Mouse (Mus musculus) brown adipose tissue, adult 24 weeks (tissue): ENCODE results near the gene Ptpn3. TPM values are rescaled to one million over a fixed set of nuclear protein-coding genes. Genes with fewer than 3 reads are reported as not detected.
A peak's percentile ranks its signal among the peaks of the same experiment; 100 is the strongest.

Experiments used
- H3K27ac ChIP-seq: fragments of 200-500 bp; replicated peaks from 2 replicates; pipeline ENCODE4 v1.5.1; 2012; ENCODE audit warnings: low read depth, mild to moderate bottlenecking, low read length
- H3K4me1 ChIP-seq: fragments of 200-500 bp; 2 replicates; pipeline ENCODE4 v1.6.1; 2012; ENCODE audit warnings: low read length, mixed read lengths; ENCODE audit not compliant: control insufficient read depth, insufficient read depth, insufficient read length
- H3K4me3 ChIP-seq: fragments of 200-500 bp; 2 replicates; pipeline ENCODE4 v1.5.1; 2012; ENCODE audit warnings: low read depth, mild to moderate bottlenecking, low read length, moderate library complexity; ENCODE audit not compliant: insufficient read depth
- polyA plus RNA-seq: library from polyadenylated mRNA; stranded (reverse); fragments of >200 nt; gene quantifications from 2 replicates; pipeline ENCODE4 v1.2.4, GENCODE M21; 2012; ENCODE audit not compliant: missing spikeins, insufficient read depth, insufficient read length

Gene Ptpn3
- polyA plus RNA-seq, 1 experiment: 1.9 TPM

DNA sequence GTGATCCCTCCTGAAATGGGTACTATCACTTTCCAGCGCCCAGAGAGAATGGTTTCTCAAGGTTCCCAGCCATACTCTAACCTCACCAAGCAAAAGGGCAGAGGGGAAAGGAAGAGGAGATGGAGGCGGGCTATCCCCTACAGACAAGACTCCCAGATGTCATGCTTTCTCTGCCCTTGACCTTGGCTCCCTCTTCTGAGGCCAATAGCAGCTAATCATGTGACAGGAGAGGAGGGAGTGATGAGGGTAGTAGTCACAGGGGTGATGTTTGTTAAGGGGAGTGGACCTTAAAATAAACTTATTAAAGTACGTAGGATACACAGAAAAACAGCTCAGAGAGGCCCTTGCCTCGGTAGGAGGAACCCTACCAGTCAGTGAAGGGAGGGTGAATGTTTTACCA is 6.1 kb upstream of the Ptpn3 start:
- Histone ChIP-seq H3K27ac (no peak overlapping the region), H3K4me3 (no peak overlapping the region), H3K4me1 (no peaks in the 10 kb centered on the region; the same call in 1 of the 2 replicates)

- Histone ChIP-seq H3K4me1 (no peaks in the 10 kb centered on the region), H3K4me3 (no peak overlapping the region), H3K27ac (no peak overlapping the region)
Observed at GRCm38 (mm10) chr4:57306260-57306659, 4.6 kb upstream of the Ptpn3 start.

GRCm38 (mm10) chr4:57305644-57306043 is 4.0 kb upstream of the Ptpn3 start:
- Histone ChIP-seq H3K27ac (no peak overlapping the region), H3K4me3 (no peak overlapping the region), H3K4me1 (no peaks in the 10 kb centered on the region)

DNA sequence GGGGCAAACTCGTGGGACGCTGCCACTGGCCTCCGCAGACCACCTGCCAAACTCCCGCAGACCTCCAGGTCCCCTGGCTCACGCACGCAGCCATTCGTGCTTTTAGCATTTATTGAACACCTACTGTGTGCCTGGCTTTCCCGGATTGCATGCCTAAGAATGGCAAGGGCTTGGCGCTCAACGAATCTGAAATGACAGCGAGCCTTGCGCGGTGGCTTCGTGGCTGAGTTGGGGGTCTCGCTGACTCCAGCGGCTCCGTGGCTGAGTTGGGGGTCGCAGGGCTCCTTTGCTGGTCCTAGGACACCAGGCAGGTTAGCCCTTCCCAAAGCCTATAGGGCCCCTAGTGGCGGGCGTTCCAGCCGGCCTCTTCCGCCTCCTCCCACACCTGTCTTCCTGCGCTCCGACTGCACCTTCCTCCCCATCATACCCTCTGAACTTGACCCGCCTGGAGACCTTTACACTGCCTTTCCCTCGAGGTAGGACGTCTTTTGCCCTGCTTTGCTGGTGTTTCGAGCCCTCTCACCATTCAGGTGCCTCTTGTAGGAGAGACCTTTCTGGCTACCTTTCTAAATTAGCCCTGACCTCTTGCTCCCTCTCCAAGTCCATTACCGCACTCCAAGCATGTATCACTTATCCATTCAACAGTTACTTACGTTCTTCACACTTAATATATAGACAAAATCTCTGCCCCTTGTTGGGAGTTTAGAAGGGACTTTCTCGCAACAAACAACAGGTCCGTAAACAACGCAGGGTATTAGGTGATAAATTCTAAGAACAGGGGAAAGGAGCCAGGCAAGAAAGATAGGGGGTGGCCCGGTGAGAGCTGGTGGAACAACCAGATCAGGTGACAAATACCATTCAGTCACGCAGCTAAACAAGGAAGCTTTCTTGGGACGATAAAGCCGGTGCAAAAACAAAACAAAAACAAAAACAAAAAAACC is 898 bp downstream of the Ptpn3 start:
- peak overlapping the region; percentile 87 for H3K4me3 ChIP-seq
- H3K27ac ChIP-seq: no peak overlapping the region
- H3K4me1 ChIP-seq: no peaks in the 10 kb centered on the region

DNA sequence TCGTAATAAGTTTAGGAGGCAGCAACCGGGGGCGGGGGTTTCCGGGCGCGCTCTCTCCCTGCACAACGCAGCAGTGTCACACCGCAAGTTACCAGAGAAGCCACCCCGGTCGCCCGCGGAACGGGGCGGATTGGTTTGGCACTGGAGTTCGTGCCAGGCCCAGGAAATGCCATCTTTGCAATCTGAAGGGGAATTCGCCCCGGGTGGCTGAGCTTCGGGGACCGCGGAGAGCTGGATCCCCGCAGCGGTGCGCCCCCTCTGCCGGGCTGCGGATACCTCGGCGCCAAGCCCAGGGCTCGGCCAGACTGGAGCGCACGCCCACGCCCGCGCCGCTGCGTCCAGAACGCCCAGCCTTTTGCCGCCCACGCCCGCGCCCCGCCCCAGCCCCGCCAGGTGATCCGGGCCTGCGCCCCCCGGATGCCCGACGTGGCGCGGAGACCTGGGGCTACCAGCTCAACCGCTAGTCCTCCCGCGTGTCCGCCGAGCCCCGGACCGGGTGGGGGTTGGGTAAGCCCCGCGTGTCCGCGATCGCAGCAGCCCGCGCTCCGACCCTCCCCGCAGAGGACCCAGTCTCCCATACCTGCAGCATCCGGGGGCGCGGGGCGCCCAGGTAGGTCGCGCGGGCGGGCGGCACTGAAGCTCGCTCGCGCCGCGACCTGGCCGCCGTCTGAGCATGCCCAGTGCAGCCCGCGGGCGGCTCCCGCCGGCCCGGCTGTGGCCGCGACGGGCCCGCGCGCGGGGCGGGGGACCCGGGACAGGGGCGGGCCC is 1.8 kb downstream of the Ptpn3 start:
- peak overlapping the region; percentile 87 for H3K4me3 ChIP-seq
- H3K27ac ChIP-seq: no peak overlapping the region
- H3K4me1 ChIP-seq: no peaks in the 10 kb centered on the region

- Histone ChIP-seq H3K27ac (no peak overlapping the region), H3K4me3 (peak overlapping the region; percentile 87), H3K4me1 (no peaks in the 10 kb centered on the region)
Observed at GRCm38 (mm10) chr4:57299308-57299700, 2.3 kb downstream of the Ptpn3 start.

GRCm38 (mm10) chr4:57298181-57298580 is 3.5 kb downstream of the Ptpn3 start:
- H3K4me3 ChIP-seq: no peak overlapping the region
- no peaks in the 10 kb centered on the region for H3K4me1 ChIP-seq
- H3K27ac ChIP-seq: no peak overlapping the region

- Histone ChIP-seq H3K27ac (no peak overlapping the region), H3K4me3 (no peak overlapping the region), H3K4me1 (no peaks in the 10 kb centered on the region)
Observed at GRCm38 (mm10) chr4:57294971-57295656, 6.5 kb downstream of the Ptpn3 start.

DNA sequence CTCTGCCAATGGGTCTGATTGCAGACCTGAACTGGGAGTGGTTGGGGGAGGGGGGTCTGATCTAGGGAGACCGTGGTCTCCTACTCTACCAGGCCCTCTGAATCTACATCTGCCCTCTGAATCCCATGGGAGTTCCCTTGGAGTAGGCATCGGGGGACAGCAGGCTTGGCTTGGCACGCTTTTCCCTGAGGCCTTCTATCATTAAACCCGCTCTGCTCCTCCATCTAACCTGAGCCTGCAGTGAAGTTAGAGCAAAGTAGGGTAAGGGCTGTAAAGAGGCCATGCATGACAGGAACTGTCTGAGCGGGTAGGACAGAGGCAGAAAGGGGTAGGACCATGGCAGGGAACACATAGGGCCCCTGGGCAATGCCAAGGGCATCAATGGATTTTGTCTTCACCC is 9.0 kb downstream of the Ptpn3 start:
- H3K4me3 ChIP-seq: no peak overlapping the region

DNA sequence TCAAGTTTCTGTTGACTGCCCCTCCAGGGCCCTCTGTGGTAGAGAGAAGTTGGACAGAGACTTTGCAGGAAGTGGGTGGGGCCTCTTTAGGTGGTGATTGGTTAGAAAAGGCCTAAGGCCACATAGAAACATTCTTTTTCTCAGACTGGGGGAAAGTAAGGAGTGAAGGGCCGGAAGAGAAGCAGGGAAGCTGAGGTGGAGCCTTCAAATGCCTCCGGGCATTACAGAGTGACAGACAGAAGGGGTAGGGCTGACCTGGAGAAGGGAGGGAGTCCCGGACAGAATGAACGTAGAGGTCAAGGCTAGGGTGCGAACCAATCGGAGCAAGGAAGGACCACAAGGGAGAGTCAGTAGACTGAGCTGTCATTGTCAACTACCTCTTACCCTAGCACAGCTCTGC is 11.6 kb downstream of the Ptpn3 start:
- no peak overlapping the region for H3K27ac ChIP-seq
- no peak overlapping the region for H3K4me3 ChIP-seq
- no peaks in the 10 kb centered on the region for H3K4me1 ChIP-seq

More for the DNA sequence above, 9.0 kb downstream of the Ptpn3 start:
- Histone ChIP-seq H3K4me1 (no peaks in the 10 kb centered on the region), H3K27ac (no peak overlapping the region)

DNA sequence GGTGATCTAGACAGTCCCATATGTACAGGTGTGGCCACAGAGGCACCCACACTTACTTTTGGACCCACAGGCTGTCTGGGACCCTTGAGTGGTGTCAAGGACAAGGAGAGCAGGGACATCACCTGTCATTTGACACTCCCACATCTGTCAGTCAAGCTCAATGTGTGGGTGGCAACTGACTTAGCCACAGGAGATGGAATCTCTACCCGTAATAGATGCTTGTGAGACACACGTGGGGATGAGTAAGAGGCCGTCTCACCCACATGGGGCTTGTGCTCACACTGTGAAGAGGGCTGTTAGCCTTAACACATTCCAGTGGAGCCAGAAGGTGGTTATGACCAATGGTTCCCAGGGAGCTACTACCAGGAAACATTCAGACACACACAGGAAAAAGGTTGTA is 13.8 kb downstream of the Ptpn3 start:
- no peak overlapping the region for H3K27ac ChIP-seq
- no peak overlapping the region for H3K4me3 ChIP-seq
- no peaks in the 10 kb centered on the region for H3K4me1 ChIP-seq

GRCm38 (mm10) chr4:57285251-57285650 is 16.4 kb downstream of the Ptpn3 start:
- Histone ChIP-seq H3K4me1 (no peaks in the 10 kb centered on the region), H3K4me3 (no peak overlapping the region), H3K27ac (no peak overlapping the region)

DNA sequence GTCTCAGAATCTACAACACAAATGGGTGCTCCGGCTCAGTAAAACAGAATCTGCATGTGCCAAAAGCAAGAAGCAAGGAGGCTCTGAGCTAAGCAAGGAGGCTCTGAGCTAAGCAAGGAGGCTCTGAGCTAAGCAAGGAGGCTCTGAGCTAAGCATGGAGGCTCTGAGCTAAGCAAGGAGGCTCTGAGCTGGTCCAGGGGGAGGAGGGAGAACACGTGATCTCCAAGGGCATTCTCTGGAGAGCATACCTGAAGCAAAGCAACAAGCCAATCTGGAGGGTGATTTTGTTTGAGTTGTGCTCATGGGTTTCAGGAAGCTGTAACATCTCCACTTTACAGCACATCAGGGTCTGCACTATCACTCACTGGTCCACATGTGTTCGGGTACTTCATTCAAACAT is 18.4 kb downstream of the Ptpn3 start:
- Histone ChIP-seq H3K4me3 (no peak overlapping the region), H3K4me1 (no peaks in the 10 kb centered on the region), H3K27ac (no peak overlapping the region)

DNA sequence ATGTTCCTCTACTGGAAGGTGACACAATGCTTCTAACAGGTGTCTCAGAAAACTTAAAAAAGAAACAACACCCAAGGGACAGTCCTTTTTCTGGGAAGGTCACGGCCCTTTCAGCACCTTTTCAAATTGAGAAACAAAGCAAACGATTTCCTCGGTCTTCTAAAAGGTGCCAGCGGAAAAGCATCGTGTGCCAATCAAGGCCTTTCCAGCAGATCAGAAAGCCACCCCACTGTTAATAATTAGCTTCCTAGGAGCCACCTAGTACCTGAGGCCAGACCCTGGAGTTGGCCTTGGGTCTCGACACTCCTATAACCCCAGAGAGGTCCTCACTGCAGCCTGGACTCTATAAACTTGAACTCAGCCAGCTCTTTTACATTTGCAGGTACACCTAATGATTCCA is 19.0 kb downstream of the Ptpn3 start:
- Histone ChIP-seq H3K4me1 (no peaks in the 10 kb centered on the region), H3K27ac (no peak overlapping the region), H3K4me3 (no peak overlapping the region)

DNA sequence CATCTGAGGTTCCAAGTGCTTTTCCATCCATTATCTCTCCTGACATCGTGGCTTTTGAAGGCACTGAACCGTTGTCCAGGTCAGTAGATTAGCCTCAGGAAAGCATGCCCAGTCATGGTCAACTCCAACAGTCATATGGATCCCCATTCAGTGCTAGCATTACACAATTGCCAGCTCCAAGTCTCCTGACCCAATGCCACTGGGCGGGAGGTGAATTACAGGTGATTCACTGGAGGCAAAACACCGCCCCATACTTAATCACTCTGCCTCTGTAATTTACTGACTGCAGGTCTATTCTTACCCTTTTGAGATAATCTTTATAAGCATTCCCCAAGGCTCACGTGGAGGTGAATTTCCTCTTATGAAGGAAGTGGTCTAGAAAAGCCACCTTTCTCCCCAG is 19.5 kb downstream of the Ptpn3 start:
- no peak overlapping the region for H3K27ac ChIP-seq
- H3K4me3 ChIP-seq: no peak overlapping the region
- H3K4me1 ChIP-seq: no peaks in the 10 kb centered on the region
